Mouse (Mus musculus) ES-Bruce4 (cell line): ENCODE measurements around the gene Deaf1.

Experiments used
- CTCF ChIP-seq: IDR thresholded peaks from one replicate; pipeline ENCODE4 v1.8.1; 2011; ENCODE audit warnings: low read depth, low read length
- EP300 ChIP-seq: IDR thresholded peaks from 2 replicates; pipeline ENCODE4 v1.6.1; 2011; ENCODE audit warnings: low read depth, low read length; ENCODE audit not compliant: insufficient read depth

DNA sequence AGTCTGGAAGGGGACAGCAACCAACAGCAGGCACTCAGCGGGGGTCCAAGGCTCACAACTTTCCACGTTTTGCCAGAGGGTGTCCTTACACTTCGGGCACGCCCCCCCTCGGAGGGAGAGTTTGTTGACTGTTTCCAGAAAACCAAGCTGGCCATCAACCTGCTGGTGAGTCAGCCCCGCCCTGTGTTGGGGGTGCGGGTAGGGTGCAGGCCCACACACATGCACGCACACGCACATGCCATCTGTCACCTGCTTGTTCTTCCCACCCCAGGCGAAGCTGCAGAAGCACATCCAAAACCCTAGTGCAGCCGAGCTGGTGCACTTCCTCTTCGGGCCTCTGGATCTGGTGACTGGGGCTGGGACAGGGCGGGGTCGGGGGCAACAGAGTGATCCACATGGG lies 29.5 kb upstream of the Deaf1 start:
- no peak for TF ChIP-seq CTCF
- no peak for TF ChIP-seq EP300
